Mouse (Mus musculus) liver, embryonic 14.5 days (tissue): Measurements from ENCODE around the gene Bptf. TPM values are rescaled to one million over a fixed set of nuclear protein-coding genes. Genes with fewer than 3 reads are reported as not detected.

Experiments
- ATAC-seq: fragments of 200-750 bp; cut with Nextera tagmentation; 2 replicates; pipeline ENCODE4 v1.8.0; 2017; ENCODE audit warnings: moderate number of reproducible peaks, mild to moderate bottlenecking, moderate library complexity; ENCODE audit not compliant: insufficient read depth
- DNase-seq, 3 experiments: peaks; one replicate each; pipeline ENCODE4 v3.0.0-alpha.2; 2012 to 2013; ENCODE audit warnings: low read depth in 3 of 3, low spot score in 3 of 3
- H3K27ac ChIP-seq: fragments of 300-500 bp; sonication (generic); 2 replicates; pipeline ENCODE4 v1.5.1; 2014; ENCODE audit warnings: moderate library complexity, mild to moderate bottlenecking, control low read depth, inconsistent platforms
- H3K27me3 ChIP-seq: fragments of 300-500 bp; sonication (generic); 2 replicates; pipeline ENCODE4 v1.6.1; 2014; ENCODE audit warnings: mild to moderate bottlenecking, low read length, moderate library complexity; ENCODE audit not compliant: control insufficient read depth, insufficient read depth
- H3K36me3 ChIP-seq: fragments of 300-500 bp; sonication (generic); replicated peaks from 2 replicates; pipeline ENCODE4 v1.6.1; 2014; ENCODE audit warnings: low read depth; ENCODE audit not compliant: control insufficient read depth, insufficient read depth
- H3K4me1 ChIP-seq, 2 experiments: fragments of 200-500 bp in 1 of 2; fragments of 300-500 bp in 1 of 2; sonication (generic) in 1 of 2; replicated peaks; 2 replicates each; pipeline ENCODE4 v1.6.1; 2012 to 2014; ENCODE audit warnings: antibody characterized with exemption in 1 of 2, inconsistent platforms in 1 of 2, low read length in 1 of 2; ENCODE audit not compliant: control insufficient read depth in 2 of 2, insufficient read depth in 2 of 2
- H3K4me2 ChIP-seq: fragments of 300-500 bp; sonication (generic); 2 replicates; pipeline ENCODE4 v1.6.1; 2014; ENCODE audit warnings: low read depth, mild to moderate bottlenecking, control low read depth, moderate library complexity
- H3K4me3 ChIP-seq, 2 experiments: fragments of 200-500 bp in 1 of 2; fragments of 300-500 bp in 1 of 2; sonication (generic) in 1 of 2; 2 replicates each; pipeline ENCODE4 v1.5.1; 2012 to 2014; ENCODE audit warnings: low read depth in 2 of 2, low read length in 2 of 2, mild to moderate bottlenecking in 2 of 2, control low read depth in 1 of 2, inconsistent platforms in 1 of 2, moderate library complexity in 1 of 2; ENCODE audit not compliant: insufficient read depth in 1 of 2
- H3K9ac ChIP-seq: fragments of 300-500 bp; sonication (generic); replicated peaks from 2 replicates; pipeline ENCODE4 v1.6.1; 2014; ENCODE audit warnings: mild to moderate bottlenecking, control low read depth, moderate library complexity
- H3K9me3 ChIP-seq: fragments of 300-500 bp; sonication (generic); 2 replicates; pipeline ENCODE4 v1.6.1; 2016; ENCODE audit warnings: low read length, mixed read lengths; ENCODE audit not compliant: control insufficient read depth
- CTCF ChIP-seq: IDR thresholded peaks from 2 replicates; pipeline ENCODE4 v1.5.1; 2016; ENCODE audit warnings: antibody characterized with exemption, low read depth, control low read depth
- EP300 ChIP-seq: IDR thresholded peaks from 2 replicates; pipeline ENCODE4 v1.6.1; 2016; ENCODE audit warnings: antibody characterized with exemption, low read depth
- WGBS: fragments of 180-500 bp; shearing (Covaris S2); extraction: QIAGEN DNeasy Blood & Tissue Kit; methylation state at CpG from one replicate; pipeline ENCODE4 v1.1.7; 2014; ENCODE audit not compliant: insufficient replicate concordance; 5-methylcytosine and 5-hydroxymethylcytosine counted together
- polyA plus RNA-seq, 2 experiments: library from polyadenylated mRNA; depleted of rRNA in 1 of 2; stranded (reverse) in 1 of 2; unstranded in 1 of 2; fragments of >200 nt; fragmentation: Nextera tagmentation in 1 of 2; extraction: Ambion mirVana in 1 of 2; gene quantifications; 2 replicates each; pipeline versions ENCODE4 v1.2.1 to v1.2.3; 2012 to 2014

Bptf gene
- polyA plus RNA-seq, 2 experiments = 7.5 to 10.3 TPM

GRCm38 (mm10) chr11:107014020-107014585 is 117.8 kb downstream of the Bptf start:
- ATAC-seq (no peak), DNase-seq (no peak)
- Histone ChIP-seq H3K4me3 (no peak overlapping the region), H3K9me3 (no peaks in the 10 kb centered on the region; the same call in 1 of the 2 replicates), H3K4me2 (no peak overlapping the region), H3K9ac (no peak overlapping the region), H3K36me3 (no peaks in the 10 kb centered on the region), H3K4me1 (peaks cover 3 to 6% of the 10 kb centered on the region in 2 experiments; a peak in 3 of 4 replicates), H3K27me3 (no peaks in the 10 kb centered on the region), H3K27ac (no peak overlapping the region)
- TF ChIP-seq CTCF (peak; percentile 55), EP300 (no peak)
- WGBS = 75% methylated on average over 11 of the region's 11 CpGs

GRCm38 (mm10) chr11:107012324-107013017 is 119.5 kb downstream of the Bptf start:
- TF ChIP-seq EP300 (no peak; the same call in 1 of the 2 replicates), CTCF (no peak)
- Histone ChIP-seq H3K36me3 (no peaks in the 10 kb centered on the region), H3K27ac (peak overlapping the region; percentile 94), H3K4me3 (peak overlapping the region; percentile 79 to 91), H3K9ac (peak overlapping the region; percentile 97), H3K9me3 (no peaks in the 10 kb centered on the region; the same call in 1 of the 2 replicates), H3K4me1 (peaks cover 3 to 6% of the 10 kb centered on the region in 2 experiments; a peak in 3 of 4 replicates), H3K4me2 (peak overlapping the region; percentile 91), H3K27me3 (no peaks in the 10 kb centered on the region)
- ATAC-seq (peak; percentile 93), DNase-seq (peak; percentile 89 to 94 (median 92))
- under 1% methylated on average over 37 of the region's 37 CpGs for WGBS

- H3K4me2 ChIP-seq = peak overlapping the region; percentile 91
- ATAC-seq (no peak), DNase-seq (no peak)
- WGBS = 29% methylated on average over 18 of the region's 18 CpGs
- H3K36me3 ChIP-seq = no peaks in the 10 kb centered on the region
- TF ChIP-seq EP300 (no peak), CTCF (no peak)
- peaks cover 3 to 6% of the 10 kb centered on the region in 2 experiments; a peak in 3 of 4 replicates for H3K4me1 ChIP-seq
- no peaks in the 10 kb centered on the region for H3K27me3 ChIP-seq
- H3K27ac ChIP-seq = peak overlapping the region; percentile 94
- H3K9me3 ChIP-seq = no peaks in the 10 kb centered on the region; the same call in 1 of the 2 replicates
- peak overlapping the region; percentile 97 for H3K9ac ChIP-seq
- H3K4me3 ChIP-seq = peak overlapping the region; percentile 79 to 91
These were observed 120.1 kb downstream of the Bptf start for GRCm38 (mm10) chr11:107011669-107012323.

GRCm38 (mm10) chr11:107011171-107011570 is 120.8 kb downstream of the Bptf start:
- H3K9ac ChIP-seq = no peak overlapping the region
- 71% methylated on average over 7 of the region's 7 CpGs for WGBS
- no peak for TF ChIP-seq EP300
- TF ChIP-seq CTCF = no peak
- peaks cover 3 to 6% of the 10 kb centered on the region in 2 experiments; a peak in 3 of 4 replicates for H3K4me1 ChIP-seq
- no peak overlapping the region; the same call in 1 of the 2 replicates for H3K4me2 ChIP-seq
- no peak for ATAC-seq
- no peak for DNase-seq
- no peaks in the 10 kb centered on the region; the same call in 1 of the 2 replicates for H3K9me3 ChIP-seq
- no peak overlapping the region for H3K4me3 ChIP-seq
- H3K27ac ChIP-seq = no peak overlapping the region
- no peaks in the 10 kb centered on the region for H3K36me3 ChIP-seq
- H3K27me3 ChIP-seq = no peaks in the 10 kb centered on the region

GRCm38 (mm10) chr11:107010447-107010846 is 121.5 kb downstream of the Bptf start:
- Histone ChIP-seq H3K9ac (no peak overlapping the region), H3K4me3 (no peak overlapping the region), H3K36me3 (no peaks in the 10 kb centered on the region), H3K4me1 (peaks cover 3 to 6% of the 10 kb centered on the region in 2 experiments; a peak in 3 of 4 replicates), H3K27ac (no peak overlapping the region), H3K9me3 (no peaks in the 10 kb centered on the region; the same call in 1 of the 2 replicates), H3K4me2 (no peak overlapping the region), H3K27me3 (no peaks in the 10 kb centered on the region)
- TF ChIP-seq EP300 (no peak), CTCF (no peak)
- ATAC-seq (no peak), DNase-seq (no peak)
- 90% methylated on average over 3 of the region's 3 CpGs for WGBS
